ENCODE assay signal across 2 mouse cellular contexts in the genomic region with DNA sequence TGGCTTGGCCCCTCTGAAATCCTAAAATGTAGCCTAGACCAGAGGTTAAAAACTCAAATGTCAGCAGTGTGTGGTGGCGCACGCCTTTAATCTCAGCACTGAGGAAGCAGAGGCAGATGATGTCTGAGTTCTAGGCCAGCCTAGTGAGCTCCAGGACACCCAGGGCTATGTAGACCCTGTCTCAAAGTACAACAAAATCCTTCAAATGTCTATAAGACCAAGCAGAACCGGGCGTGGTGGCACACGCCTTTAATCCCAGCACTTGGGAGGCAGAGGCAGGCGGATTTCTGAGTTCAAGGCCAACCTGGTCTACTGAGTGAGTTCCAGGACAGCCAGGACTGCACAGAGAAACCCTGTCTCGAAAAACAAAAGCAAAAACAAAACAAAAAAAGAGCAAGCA. TPM values are rescaled to one million over a fixed set of nuclear protein-coding genes. Genes with fewer than 3 reads are reported as not detected.
"Had no signal": no experiment of that assay in that cellular context is flagged by ENCODE, and none has a peak within 500 bp of the region (broad histone marks: within the 10 kb centered on the region; RNA-seq: fewer than 3 reads in every experiment).

No protein-coding gene starts in this region.

RNA-seq across cellular contexts. Expression of gene Gdpd3, which starts 13.0 kb away (rescaled TPM):
- total RNA-seq: midbrain, postnatal 0 days had no signal

RNA-seq across cellular contexts. Expression of gene Fam57b, which starts 18.4 kb away (rescaled TPM):
- total RNA-seq: neutrophil, adult 5-6 weeks had no signal
